ENCODE assay signal across 8 mouse cellular contexts in the genomic region with DNA sequence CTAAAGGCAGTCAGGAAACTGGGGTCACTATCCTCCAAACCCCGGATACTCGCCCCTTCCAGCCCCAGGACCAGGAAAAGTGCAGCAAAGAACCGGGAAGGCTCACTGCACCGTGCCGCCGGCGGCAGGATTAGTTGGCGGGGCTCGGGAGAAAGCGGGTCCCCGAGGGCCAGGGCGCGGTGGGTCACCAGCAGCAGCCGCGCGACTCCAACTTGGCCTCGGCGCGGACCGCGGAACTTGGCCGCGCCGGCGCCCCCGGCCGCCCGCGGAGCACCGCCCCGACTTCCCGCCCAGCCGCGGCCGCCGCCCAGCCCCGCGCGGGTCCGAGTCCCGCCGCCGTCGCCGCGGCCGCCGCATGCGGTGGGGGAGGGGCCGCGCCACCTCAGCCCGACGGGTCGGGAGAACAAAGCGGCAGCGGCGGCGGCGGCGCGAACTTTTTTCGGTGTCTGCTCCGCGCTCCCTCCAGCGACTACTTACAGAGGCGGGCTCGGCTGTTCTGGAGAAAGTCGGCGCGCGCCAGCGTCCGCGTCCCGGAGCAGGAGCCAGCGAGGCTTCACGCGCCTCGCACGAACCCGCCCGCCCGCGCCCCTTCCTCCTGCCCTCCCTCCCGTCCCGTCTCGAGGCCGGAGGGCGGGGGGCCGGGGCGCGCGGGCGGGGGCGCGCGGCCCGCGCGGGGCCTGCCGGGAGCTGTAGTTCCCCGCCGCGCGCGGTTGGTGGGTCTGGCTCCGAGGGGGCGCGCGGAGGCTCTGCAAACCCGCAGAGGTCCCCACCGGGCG. TPM values are rescaled to one million over a fixed set of nuclear protein-coding genes. Genes with fewer than 3 reads are reported as not detected.
DNase-seq lines count a peak whose midpoint lies in the region; ATAC-seq and TF ChIP-seq lines count a peak whose summit lies in the region.

A gene (minus strand): TSS at position 609 of the 776 bp plus-strand sequence.

- peak; percentile 94 for ATAC-seq in forebrain, postnatal 0 days
- ATAC-seq in neural tube, embryonic 13.5 days (ENCODE audit: low read depth) = peak; percentile 93

- WGBS in forebrain, postnatal 0 days = 4% methylated on average over 60 of the region's 113 CpGs
- WGBS in neural tube, embryonic 13.5 days = under 1% methylated on average over 82 of the region's 113 CpGs

- peak; percentile 80 for DNase-seq in forebrain, postnatal 0 days
- DNase-seq in heart, postnatal 25 days (ENCODE audit: low spot score) = peak; percentile 42
- DNase-seq in layer of hippocampus, adult 18-20 months (ENCODE audit: low spot score in 2 of 2) = peak; percentile 1 to 21
- peak; percentile 58 to 66 for DNase-seq in lung, adult 18-20 months
- DNase-seq in testis, postnatal 14 days (ENCODE audit: low spot score) = peak; percentile 79

- no peaks in the 10 kb centered on the region for H3K9me3 ChIP-seq in E14TG2a.4 (ENCODE audit: low read length)
- no peaks in the 10 kb centered on the region for H3K9me3 ChIP-seq in forebrain, postnatal 0 days (ENCODE audit: low read length)
- H3K9me3 ChIP-seq in neural tube, embryonic 13.5 days = no peaks in the 10 kb centered on the region

- peaks cover 19% of the 10 kb centered on the region for H3K27me3 ChIP-seq in E14TG2a.4 (ENCODE audit: insufficient read depth, low read length)
- no peaks in the 10 kb centered on the region for H3K27me3 ChIP-seq in forebrain, postnatal 0 days (ENCODE audit: insufficient read depth, low read length)
- H3K27me3 ChIP-seq in neural tube, embryonic 13.5 days = peaks cover 14% of the 10 kb centered on the region

- peak within 1 kb of the TSS; percentile 70 for H3K9ac ChIP-seq in forebrain, postnatal 0 days
- peak within 1 kb of the TSS; percentile 84 for H3K9ac ChIP-seq in neural tube, embryonic 13.5 days

- peak within 1 kb of the TSS; percentile 73 for H3K4me2 ChIP-seq in forebrain, postnatal 0 days (ENCODE audit: low read depth)
- H3K4me2 ChIP-seq in neural tube, embryonic 13.5 days = peak within 1 kb of the TSS; percentile 78

- H3K36me3 ChIP-seq in E14TG2a.4 (ENCODE audit: insufficient read depth, low read length) = no peaks in the 10 kb centered on the region
- no peaks in the 10 kb centered on the region for H3K36me3 ChIP-seq in forebrain, postnatal 0 days (ENCODE audit: insufficient read depth)
- no peaks in the 10 kb centered on the region for H3K36me3 ChIP-seq in neural tube, embryonic 13.5 days

- intact Hi-C loops in heart, postnatal 25 days (cut with DNase I) = loop anchor here (5.0 kb wide), 1 partner anchor 83 kb away; a partner anchor contains a TSS

- H3K27ac ChIP-seq in brown adipose tissue, adult 24 weeks (replicated peaks; ENCODE audit: low read depth, low read length) = peak within 1 kb of the TSS; percentile 59
- H3K27ac ChIP-seq in forebrain, postnatal 0 days (ENCODE audit: low read depth, low read length) = peak within 1 kb of the TSS; percentile 78
- H3K27ac ChIP-seq in neural tube, embryonic 13.5 days (replicated peaks) = peak within 1 kb of the TSS; percentile 77

- peaks cover 16% of the 10 kb centered on the region; the same call in 1 of the 2 replicates for H3K4me1 ChIP-seq in E14TG2a.4 (replicated peaks; ENCODE audit: low read depth, low read length)
- H3K4me1 ChIP-seq in brown adipose tissue, adult 24 weeks (ENCODE audit: control insufficient read depth, insufficient read depth, insufficient read length, low read length) = peaks cover 4% of the 10 kb centered on the region
- peaks cover 4% of the 10 kb centered on the region for H3K4me1 ChIP-seq in forebrain, postnatal 0 days (ENCODE audit: insufficient read depth)
- peaks cover 32% of the 10 kb centered on the region for H3K4me1 ChIP-seq in neural tube, embryonic 13.5 days (replicated peaks)

- TF ChIP-seq CTCF in E14TG2a.4 (conservative IDR thresholded peaks at IDR 0.05; ENCODE audit: low read length) = no peak
- TF ChIP-seq CTCF in forebrain, postnatal 0 days (IDR thresholded peaks at IDR 0.05; ENCODE audit: low read depth) = no peak

- peak within 1 kb of the TSS; percentile 88 for H3K4me3 ChIP-seq in E14TG2a.4 (replicated peaks; ENCODE audit: low read length)
- peak within 1 kb of the TSS; percentile 70 for H3K4me3 ChIP-seq in brown adipose tissue, adult 24 weeks (ENCODE audit: insufficient read depth, low read depth, low read length)
- peak within 1 kb of the TSS; percentile 83 for H3K4me3 ChIP-seq in forebrain, postnatal 0 days (ENCODE audit: low read depth, low read length)
- peak within 1 kb of the TSS; percentile 81 for H3K4me3 ChIP-seq in neural tube, embryonic 13.5 days

RNA-seq across cellular contexts. Expression of the gene that starts here (rescaled TPM):
- polyA plus RNA-seq in brown adipose tissue, adult 24 weeks (2012; ENCODE audit: insufficient read depth, insufficient read length, missing spikeins) = 8.6 and 12.2 TPM in 2 replicates
- 28.2 and 29.7 TPM in 2 replicates for total RNA-seq in forebrain, postnatal 0 days (2014; rRNA removed)
- 8.6 and 9.6 TPM in 2 replicates for polyA plus RNA-seq in forebrain, postnatal 0 days (2015; fragmentation: Nextera tagmentation; extraction: Ambion mirVana)
- total RNA-seq in heart, postnatal 25 days (2021) = 10 to 100 TPM; 16.5 to 19.8 TPM
- 10 to 100 TPM; 12.0 to 12.9 TPM for total RNA-seq in layer of hippocampus, adult 18-20 months (2021)
- 16.8 and 19.9 TPM in 2 replicates for polyA plus RNA-seq in neural tube, embryonic 13.5 days (2015; fragmentation: Nextera tagmentation; extraction: Ambion mirVana)

Comparison
In these comparisons a context has a peak if more than half of its experiments do, and no peak if none do; other contexts are left out.
1. Peak in every context shown above with its lines: DNase-seq, ATAC-seq, H3K4me3 ChIP-seq and H3K27ac ChIP-seq.
2. DNase-seq: peak in every context shown above with its lines; median percentile 80 in forebrain, postnatal 0 days; 79 in testis, postnatal 14 days; 62 in lung, adult 18-20 months; 42 in heart, postnatal 25 days; 11 in layer of hippocampus, adult 18-20 months.